Mouse (Mus musculus): ENCODE measurements at regions not wholly inside any gene's neighbourhood (a gene's known extent, or its start where the extent isn't known, plus 50 kb on each side); places are given as distances from the start of the nearest gene placed in this dataset.

DNA sequence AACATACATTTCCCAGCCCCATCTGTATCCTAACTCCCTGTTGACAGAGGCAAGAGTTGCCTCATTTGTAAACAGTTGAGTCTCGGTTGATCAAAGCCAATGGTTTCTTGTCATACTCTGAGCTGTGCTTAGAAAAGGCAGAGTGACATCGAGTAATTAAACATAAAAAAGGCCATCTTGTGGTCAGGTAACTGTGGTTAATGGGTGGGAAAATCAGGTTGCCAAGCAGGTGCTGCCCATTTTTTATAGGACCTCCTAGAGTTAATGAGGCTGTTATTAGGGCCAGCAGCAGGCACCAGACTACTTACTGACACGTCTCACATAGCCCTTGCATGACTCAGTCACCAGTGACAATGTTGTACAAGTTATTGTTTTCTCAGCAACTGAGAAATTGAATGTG, 130.7 kb upstream of the Cxxc4 start:
- Histone ChIP-seq H3K36me3 (replicated peaks) (no peaks in the 10 kb centered on the region), H3K4me1 (no peaks in the 10 kb centered on the region), H3K4me3 (no peak overlapping the region), H3K27me3 (replicated peaks; ENCODE audit: low read depth, poor library complexity, severe bottlenecking) (no peaks in the 10 kb centered on the region), H3K9me3 (no peaks in the 10 kb centered on the region), H3K27ac (replicated peaks) (no peak overlapping the region)
- 76% methylated on average over 3 of the region's 3 CpGs for WGBS
- no peak for DNase-seq (ENCODE audit: low spot score)

- WGBS, result 59% methylated on average over 1 of the region's 1 CpGs
- no peak overlapping the region for H3K27ac ChIP-seq (replicated peaks)
- DNase-seq (ENCODE audit: low spot score), result no peak
- H3K36me3 ChIP-seq (replicated peaks), result no peaks in the 10 kb centered on the region
- no peaks in the 10 kb centered on the region for H3K9me3 ChIP-seq
- peaks cover 5% of the 10 kb centered on the region; the same call in 1 of the 2 replicates for H3K4me1 ChIP-seq
- H3K4me3 ChIP-seq, result no peak overlapping the region
- H3K27me3 ChIP-seq (replicated peaks; ENCODE audit: low read depth, poor library complexity, severe bottlenecking), result no peaks in the 10 kb centered on the region
These were observed 121.8 kb upstream of the Cxxc4 start for GRCm38 (mm10) chr3:134114501-134114900.

DNA sequence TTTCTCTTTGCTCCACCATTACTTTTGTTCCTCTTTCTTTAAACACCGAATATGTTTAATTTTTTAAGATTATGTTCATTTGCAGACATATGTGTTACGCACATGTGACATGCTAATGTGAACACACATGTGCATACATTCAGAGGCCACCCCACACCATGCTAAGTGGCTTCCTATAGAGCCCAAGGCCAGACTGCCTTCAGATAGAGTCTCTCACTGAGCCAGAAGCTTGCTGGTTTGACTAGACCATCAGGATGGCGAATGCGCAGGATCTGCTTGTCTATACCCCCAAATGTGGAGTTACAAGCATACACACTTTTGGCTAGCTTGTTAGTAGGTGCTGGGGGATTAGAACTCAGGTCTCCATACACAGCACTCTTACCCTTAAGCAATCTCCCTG, 121.3 kb upstream of the Cxxc4 start:
- Histone ChIP-seq H3K4me3 (no peak overlapping the region), H3K36me3 (replicated peaks) (no peaks in the 10 kb centered on the region), H3K27ac (replicated peaks) (no peak overlapping the region), H3K9me3 (no peaks in the 10 kb centered on the region), H3K4me1 (peaks cover 5% of the 10 kb centered on the region; the same call in 1 of the 2 replicates), H3K27me3 (replicated peaks; ENCODE audit: low read depth, poor library complexity, severe bottlenecking) (no peaks in the 10 kb centered on the region)
- WGBS, result 94% methylated on average over 4 of the region's 4 CpGs
- no peak for DNase-seq (ENCODE audit: low spot score)

- no peaks in the 10 kb centered on the region for H3K36me3 ChIP-seq (replicated peaks)
These were observed 117.4 kb upstream of the Cxxc4 start for GRCm38 (mm10) chr3:134118898-134119297.

DNA sequence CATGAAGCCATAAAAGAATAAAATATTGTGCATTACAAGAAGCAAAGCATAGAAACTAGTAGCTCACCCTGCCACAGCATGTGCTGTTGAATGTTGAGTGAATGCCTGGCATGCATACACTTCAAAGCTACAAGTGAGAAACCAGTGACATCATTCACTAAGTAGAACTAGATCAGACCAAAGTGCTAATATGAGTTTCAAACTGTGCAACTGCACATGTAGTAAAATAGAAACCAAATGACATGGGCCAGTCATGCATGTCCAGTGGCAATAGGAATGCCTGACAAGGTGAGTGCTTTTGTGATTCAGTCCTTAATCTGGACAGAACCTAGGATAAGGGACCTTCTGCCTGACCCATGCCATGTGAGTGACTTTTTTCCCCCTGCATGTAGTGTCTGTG, 111.3 kb upstream of the Cxxc4 start:
- no peak for DNase-seq (ENCODE audit: low spot score)

More at GRCm38 (mm10) chr3:134118898-134119297, 117.4 kb upstream of the Cxxc4 start:
- Histone ChIP-seq H3K27me3 (replicated peaks; ENCODE audit: low read depth, poor library complexity, severe bottlenecking) (no peaks in the 10 kb centered on the region), H3K4me3 (no peak overlapping the region), H3K9me3 (no peaks in the 10 kb centered on the region), H3K4me1 (peaks cover 5% of the 10 kb centered on the region; the same call in 1 of the 2 replicates), H3K27ac (replicated peaks) (no peak overlapping the region)
- 74% methylated on average over 4 of the region's 4 CpGs for WGBS
- DNase-seq (ENCODE audit: low spot score), result no peak

GRCm38 (mm10) chr3:134130412-134130811, 105.9 kb upstream of the Cxxc4 start:
- no peaks in the 10 kb centered on the region for H3K27me3 ChIP-seq (replicated peaks; ENCODE audit: low read depth, poor library complexity, severe bottlenecking)
- no peak overlapping the region for H3K4me3 ChIP-seq
- H3K36me3 ChIP-seq (replicated peaks), result no peaks in the 10 kb centered on the region
- no peak for DNase-seq (ENCODE audit: low spot score)
- H3K4me1 ChIP-seq, result no peaks in the 10 kb centered on the region
- H3K27ac ChIP-seq (replicated peaks), result no peak overlapping the region
- H3K9me3 ChIP-seq, result no peaks in the 10 kb centered on the region
- 55% methylated on average over 3 of the region's 3 CpGs for WGBS

More for the DNA sequence above, 111.3 kb upstream of the Cxxc4 start:
- Histone ChIP-seq H3K9me3 (no peaks in the 10 kb centered on the region), H3K36me3 (replicated peaks) (no peaks in the 10 kb centered on the region), H3K4me1 (no peaks in the 10 kb centered on the region), H3K27ac (replicated peaks) (no peak overlapping the region), H3K4me3 (no peak overlapping the region), H3K27me3 (replicated peaks; ENCODE audit: low read depth, poor library complexity, severe bottlenecking) (no peaks in the 10 kb centered on the region)

DNA sequence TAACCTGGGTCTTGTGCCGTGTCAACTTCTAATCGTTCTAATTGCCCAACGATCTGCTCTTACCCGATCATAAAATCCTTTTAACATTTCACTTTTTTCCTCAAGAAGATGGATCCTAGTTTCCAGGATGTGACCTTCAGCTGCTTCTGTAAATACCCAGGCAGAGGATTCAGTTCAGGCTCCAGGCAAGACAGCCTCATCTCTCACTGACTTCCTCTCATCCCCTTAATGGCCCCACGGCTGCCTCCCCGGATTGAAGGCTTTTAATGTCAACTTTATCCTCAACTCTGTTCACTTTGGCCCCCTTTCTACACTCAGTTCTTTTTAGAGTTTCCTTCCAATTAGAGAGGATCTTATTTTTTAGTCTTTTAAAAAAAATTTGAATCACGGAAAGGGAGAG, 91.0 kb upstream of the Cxxc4 start:
- WGBS, result 42% methylated on average over 7 of the region's 7 CpGs
- Histone ChIP-seq H3K36me3 (replicated peaks) (no peaks in the 10 kb centered on the region), H3K27me3 (replicated peaks; ENCODE audit: low read depth, poor library complexity, severe bottlenecking) (no peaks in the 10 kb centered on the region), H3K27ac (replicated peaks) (peak overlapping the region; percentile 45; the same call in 1 of the 2 replicates), H3K9me3 (no peaks in the 10 kb centered on the region), H3K4me1 (peaks cover 26% of the 10 kb centered on the region), H3K4me3 (no peak overlapping the region)
- no peak for DNase-seq (ENCODE audit: low spot score)

DNA sequence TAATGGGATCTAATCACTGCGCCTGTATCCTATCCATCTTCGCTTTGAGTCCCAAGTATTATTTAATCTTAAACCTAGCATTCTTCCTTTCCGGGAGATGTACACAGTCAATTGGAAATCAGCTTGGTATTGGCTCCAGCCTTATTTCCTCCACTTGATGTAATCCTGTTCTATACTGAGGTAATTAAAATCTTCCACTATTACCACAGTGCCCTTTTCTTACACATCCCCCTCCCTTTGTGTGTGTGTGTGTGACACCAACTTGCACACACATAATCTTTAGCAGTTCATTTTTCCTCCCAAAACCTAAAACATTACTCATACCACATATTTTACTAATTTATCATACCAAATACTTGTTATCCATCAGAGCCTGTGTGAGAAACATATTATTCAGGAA, 90.3 kb upstream of the Cxxc4 start:
- H3K27me3 ChIP-seq (replicated peaks; ENCODE audit: low read depth, poor library complexity, severe bottlenecking), result no peaks in the 10 kb centered on the region
- H3K4me3 ChIP-seq, result no peak overlapping the region
- no peak for DNase-seq (ENCODE audit: low spot score)
- no peaks in the 10 kb centered on the region for H3K36me3 ChIP-seq (replicated peaks)
- H3K9me3 ChIP-seq, result no peaks in the 10 kb centered on the region
- 90% methylated on average over 3 of the region's 3 CpGs for WGBS
- peaks cover 26% of the 10 kb centered on the region for H3K4me1 ChIP-seq
- no peak overlapping the region for H3K27ac ChIP-seq (replicated peaks)

DNA sequence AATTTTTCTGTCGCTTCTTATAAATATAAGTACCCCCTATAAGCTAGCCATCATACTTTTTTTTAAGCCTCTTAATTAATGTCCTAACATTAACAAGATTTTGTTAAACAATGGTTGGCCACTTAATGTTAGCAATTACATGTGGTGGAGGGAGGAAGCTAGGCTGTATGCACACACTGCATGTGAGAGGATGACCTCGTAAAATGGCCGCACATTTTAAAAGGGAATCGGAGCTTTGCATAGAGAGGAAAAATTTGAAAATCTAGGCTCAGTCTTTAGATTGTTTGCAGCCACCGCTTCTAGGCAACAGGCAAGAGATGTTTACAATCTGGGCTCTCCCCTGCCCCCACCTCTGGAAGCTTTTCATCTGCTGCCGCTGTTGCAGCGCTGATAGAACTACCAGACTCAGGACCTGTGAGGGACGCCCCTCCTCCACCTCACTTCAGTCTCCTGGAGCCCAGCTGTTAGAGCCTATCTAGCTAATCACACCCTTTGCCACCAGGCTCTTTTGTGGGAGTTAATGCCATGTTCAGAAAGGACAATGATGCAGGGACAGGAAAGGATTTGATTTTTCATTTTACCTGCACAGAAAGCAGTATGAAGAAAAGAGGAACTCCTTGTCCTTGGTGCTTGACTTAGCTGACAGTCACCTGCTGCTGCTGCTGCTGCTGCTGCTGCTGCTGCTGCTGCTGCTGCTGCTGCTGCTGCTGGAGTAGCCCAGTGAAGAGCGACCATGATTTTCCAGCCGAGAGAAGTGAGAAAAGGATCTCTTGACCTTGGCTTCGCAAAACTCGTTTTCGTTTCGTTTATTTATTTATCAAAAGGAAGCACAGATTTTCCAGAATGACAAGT, 89.7 kb upstream of the Cxxc4 start:
- peaks cover 26% of the 10 kb centered on the region for H3K4me1 ChIP-seq
- peak; percentile 70 for DNase-seq (ENCODE audit: low spot score)
- no peaks in the 10 kb centered on the region for H3K27me3 ChIP-seq (replicated peaks; ENCODE audit: low read depth, poor library complexity, severe bottlenecking)
- H3K9me3 ChIP-seq, result no peaks in the 10 kb centered on the region
- no peaks in the 10 kb centered on the region for H3K36me3 ChIP-seq (replicated peaks)
- peak overlapping the region; percentile 76 for H3K27ac ChIP-seq (replicated peaks)
- 21% methylated on average over 14 of the region's 14 CpGs for WGBS
- H3K4me3 ChIP-seq, result peak overlapping the region; percentile 46

DNA sequence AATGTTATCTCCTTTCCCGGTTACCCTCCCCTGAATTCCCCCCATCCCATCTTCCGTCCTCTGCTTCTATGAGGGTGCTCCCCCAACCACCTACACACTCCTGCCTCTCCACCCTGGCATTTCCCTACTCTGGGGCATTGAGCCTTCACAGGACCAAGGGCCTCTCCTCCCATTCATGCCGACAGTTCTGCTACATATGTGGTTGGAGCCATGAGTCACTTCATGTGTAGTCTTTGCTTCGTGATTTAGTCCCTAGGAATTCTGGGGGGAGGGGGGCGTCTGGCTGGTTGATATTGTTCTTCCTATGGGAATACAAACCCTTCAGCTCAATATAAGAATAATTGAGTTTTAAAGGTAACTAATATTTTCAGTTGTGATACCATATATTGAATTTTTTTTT, 74.0 kb upstream of the Cxxc4 start:
- no peaks in the 10 kb centered on the region for H3K27me3 ChIP-seq (replicated peaks; ENCODE audit: low read depth, poor library complexity, severe bottlenecking)
- H3K4me1 ChIP-seq, result no peaks in the 10 kb centered on the region
- no peaks in the 10 kb centered on the region for H3K36me3 ChIP-seq (replicated peaks)
- WGBS, result 86% methylated on average over 5 of the region's 5 CpGs
- no peaks in the 10 kb centered on the region for H3K9me3 ChIP-seq
- H3K4me3 ChIP-seq, result no peak overlapping the region
- no peak overlapping the region for H3K27ac ChIP-seq (replicated peaks)
- DNase-seq (ENCODE audit: low spot score), result no peak

- Histone ChIP-seq H3K4me1 (peaks cover 4% of the 10 kb centered on the region; the same call in 1 of the 2 replicates), H3K9me3 (no peaks in the 10 kb centered on the region), H3K36me3 (replicated peaks) (no peaks in the 10 kb centered on the region), H3K27me3 (replicated peaks; ENCODE audit: low read depth, poor library complexity, severe bottlenecking) (no peaks in the 10 kb centered on the region), H3K4me3 (no peak overlapping the region), H3K27ac (replicated peaks) (no peak overlapping the region)
- DNase-seq (ENCODE audit: low spot score), result no peak
- 56% methylated on average over 1 of the region's 1 CpGs for WGBS
These were observed 66.4 kb upstream of the Cxxc4 start for GRCm38 (mm10) chr3:134169922-134170321.

DNA sequence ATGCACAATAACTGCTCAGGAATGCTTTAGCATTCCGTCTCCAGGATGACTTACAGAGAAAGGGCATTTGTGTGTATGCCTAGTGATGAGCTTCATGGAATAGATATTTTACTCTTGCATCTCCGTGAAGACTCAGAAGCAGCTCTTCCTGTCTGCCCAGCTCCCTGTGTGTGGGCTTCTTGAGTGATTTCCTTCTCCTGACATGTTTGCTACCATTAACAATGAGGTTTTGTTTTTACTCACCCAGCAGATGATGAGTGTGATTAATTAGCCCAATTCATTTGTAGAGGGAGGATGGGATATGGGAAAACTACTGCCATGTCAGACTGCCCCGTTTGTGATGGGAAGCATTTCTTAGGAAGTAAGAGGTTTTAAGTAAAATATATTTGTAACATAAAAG, 63.9 kb upstream of the Cxxc4 start:
- WGBS, result 32% methylated on average over 3 of the region's 3 CpGs
- no peaks in the 10 kb centered on the region for H3K27me3 ChIP-seq (replicated peaks; ENCODE audit: low read depth, poor library complexity, severe bottlenecking)
- no peak for DNase-seq (ENCODE audit: low spot score)
- H3K4me3 ChIP-seq, result no peak overlapping the region
- no peaks in the 10 kb centered on the region for H3K36me3 ChIP-seq (replicated peaks)
- no peak overlapping the region for H3K27ac ChIP-seq (replicated peaks)
- peaks cover 4% of the 10 kb centered on the region; the same call in 1 of the 2 replicates for H3K4me1 ChIP-seq
- H3K9me3 ChIP-seq, result no peaks in the 10 kb centered on the region

- Histone ChIP-seq H3K27ac (replicated peaks) (no peak overlapping the region), H3K27me3 (replicated peaks; ENCODE audit: low read depth, poor library complexity, severe bottlenecking) (no peaks in the 10 kb centered on the region), H3K4me1 (0 out of 2 replicates have a peak, but pooled peaks cover 7% of the 10 kb centered on the region), H3K36me3 (replicated peaks) (no peaks in the 10 kb centered on the region), H3K9me3 (no peaks in the 10 kb centered on the region), H3K4me3 (no peak overlapping the region)
- no peak for DNase-seq (ENCODE audit: low spot score)
- 79% methylated on average over 7 of the region's 7 CpGs for WGBS
These were observed 57.7 kb upstream of the Cxxc4 start for GRCm38 (mm10) chr3:134178491-134179054.
